Mouse (Mus musculus): ENCODE data around the gene Mcf2l.

GRCm38 (mm10) chr8:12906597-12906996 is 33.0 kb downstream of the Mcf2l start:
- TF ChIP-seq CTCF (IDR thresholded peaks at IDR 0.05) (no peak), EP300 (IDR thresholded peaks at IDR 0.05) (no peak)

All from lung, postnatal 0 days (tissue).